Mouse (Mus musculus): ENCODE data around the gene Rpa1. TPM values are rescaled to one million over a fixed set of nuclear protein-coding genes. Genes with fewer than 3 reads are reported as not detected.

Gene Rpa1
- polyA plus RNA-seq, 1 experiment, result 104 TPM

GRCm38 (mm10) chr11:75347188-75347585, 937 bp downstream of the Rpa1 start:
- Histone ChIP-seq H3K4me1 (ENCODE audit: control insufficient read depth, insufficient read depth, low read length) (no peaks in the 10 kb centered on the region), H3K4me3 (ENCODE audit: insufficient read depth, low read length) (peak overlapping the region; percentile 85), H3K27ac (ENCODE audit: insufficient read depth, low read length) (no peak overlapping the region)
- TF ChIP-seq CTCF (IDR thresholded peaks at IDR 0.05; ENCODE audit: borderline replicate concordance, insufficient read depth, low read length) (no peak), POLR2A (IDR thresholded peaks at IDR 0.05; ENCODE audit: low read depth, low read length) (no peak)

GRCm38 (mm10) chr11:75346556-75347187, 1.5 kb downstream of the Rpa1 start:
- H3K4me1 ChIP-seq (ENCODE audit: control insufficient read depth, insufficient read depth, low read length), result no peaks in the 10 kb centered on the region
- peak overlapping the region; percentile 22; the same call in 1 of the 2 replicates for H3K4me3 ChIP-seq (ENCODE audit: insufficient read depth, low read length)
- no peak for TF ChIP-seq POLR2A (IDR thresholded peaks at IDR 0.05; ENCODE audit: low read depth, low read length)
- no peak for TF ChIP-seq CTCF (IDR thresholded peaks at IDR 0.05; ENCODE audit: borderline replicate concordance, insufficient read depth, low read length)
- no peak overlapping the region for H3K27ac ChIP-seq (ENCODE audit: insufficient read depth, low read length)

- Histone ChIP-seq H3K4me1 (ENCODE audit: control insufficient read depth, insufficient read depth, low read length) (no peaks in the 10 kb centered on the region), H3K27ac (ENCODE audit: insufficient read depth, low read length) (no peak overlapping the region), H3K4me3 (ENCODE audit: insufficient read depth, low read length) (no peak overlapping the region)
- TF ChIP-seq POLR2A (IDR thresholded peaks at IDR 0.05; ENCODE audit: low read depth, low read length), result no peak
- TF ChIP-seq CTCF (IDR thresholded peaks at IDR 0.05; ENCODE audit: borderline replicate concordance, insufficient read depth, low read length), result no peak
Measured at GRCm38 (mm10) chr11:75344716-75345115, 3.4 kb downstream of the Rpa1 start.

GRCm38 (mm10) chr11:75344163-75344562, 4.0 kb downstream of the Rpa1 start:
- Histone ChIP-seq H3K4me3 (ENCODE audit: insufficient read depth, low read length) (no peak overlapping the region), H3K4me1 (ENCODE audit: control insufficient read depth, insufficient read depth, low read length) (no peaks in the 10 kb centered on the region), H3K27ac (ENCODE audit: insufficient read depth, low read length) (no peak overlapping the region)
- TF ChIP-seq CTCF (IDR thresholded peaks at IDR 0.05; ENCODE audit: borderline replicate concordance, insufficient read depth, low read length) (no peak), POLR2A (IDR thresholded peaks at IDR 0.05; ENCODE audit: low read depth, low read length) (no peak)

GRCm38 (mm10) chr11:75343096-75343495, 5.0 kb downstream of the Rpa1 start:
- Histone ChIP-seq H3K4me1 (ENCODE audit: control insufficient read depth, insufficient read depth, low read length) (no peaks in the 10 kb centered on the region), H3K27ac (ENCODE audit: insufficient read depth, low read length) (no peak overlapping the region), H3K4me3 (ENCODE audit: insufficient read depth, low read length) (no peak overlapping the region)
- TF ChIP-seq CTCF (IDR thresholded peaks at IDR 0.05; ENCODE audit: borderline replicate concordance, insufficient read depth, low read length), result no peak
- TF ChIP-seq POLR2A (IDR thresholded peaks at IDR 0.05; ENCODE audit: low read depth, low read length), result no peak

- no peak overlapping the region for H3K4me3 ChIP-seq (ENCODE audit: insufficient read depth, low read length)
- TF ChIP-seq POLR2A (IDR thresholded peaks at IDR 0.05; ENCODE audit: low read depth, low read length) (no peak), CTCF (IDR thresholded peaks at IDR 0.05; ENCODE audit: borderline replicate concordance, insufficient read depth, low read length) (no peak)
Measured at GRCm38 (mm10) chr11:75340698-75341345, 7.3 kb downstream of the Rpa1 start.

GRCm38 (mm10) chr11:75340076-75340475, 8.0 kb downstream of the Rpa1 start:
- Histone ChIP-seq H3K4me3 (ENCODE audit: insufficient read depth, low read length) (no peak overlapping the region), H3K27ac (ENCODE audit: insufficient read depth, low read length) (no peak overlapping the region), H3K4me1 (ENCODE audit: control insufficient read depth, insufficient read depth, low read length) (no peaks in the 10 kb centered on the region)
- TF ChIP-seq CTCF (IDR thresholded peaks at IDR 0.05; ENCODE audit: borderline replicate concordance, insufficient read depth, low read length) (no peak), POLR2A (IDR thresholded peaks at IDR 0.05; ENCODE audit: low read depth, low read length) (no peak)

More at GRCm38 (mm10) chr11:75340698-75341345, 7.3 kb downstream of the Rpa1 start:
- Histone ChIP-seq H3K4me1 (ENCODE audit: control insufficient read depth, insufficient read depth, low read length) (no peaks in the 10 kb centered on the region), H3K27ac (ENCODE audit: insufficient read depth, low read length) (no peak overlapping the region)

- TF ChIP-seq POLR2A (IDR thresholded peaks at IDR 0.05; ENCODE audit: low read depth, low read length), result no peak
- no peak for TF ChIP-seq CTCF (IDR thresholded peaks at IDR 0.05; ENCODE audit: borderline replicate concordance, insufficient read depth, low read length)
- Histone ChIP-seq H3K4me1 (ENCODE audit: control insufficient read depth, insufficient read depth, low read length) (no peaks in the 10 kb centered on the region), H3K27ac (ENCODE audit: insufficient read depth, low read length) (no peak overlapping the region), H3K4me3 (ENCODE audit: insufficient read depth, low read length) (no peak overlapping the region)
Measured at GRCm38 (mm10) chr11:75337246-75337645, 10.9 kb downstream of the Rpa1 start.

- TF ChIP-seq POLR2A (IDR thresholded peaks at IDR 0.05; ENCODE audit: low read depth, low read length), result no peak
- no peak for TF ChIP-seq CTCF (IDR thresholded peaks at IDR 0.05; ENCODE audit: borderline replicate concordance, insufficient read depth, low read length)
- Histone ChIP-seq H3K27ac (ENCODE audit: insufficient read depth, low read length) (no peak overlapping the region), H3K4me3 (ENCODE audit: insufficient read depth, low read length) (no peak overlapping the region), H3K4me1 (ENCODE audit: control insufficient read depth, insufficient read depth, low read length) (no peaks in the 10 kb centered on the region)
Measured at GRCm38 (mm10) chr11:75336676-75337075, 11.4 kb downstream of the Rpa1 start.

- Histone ChIP-seq H3K4me1 (ENCODE audit: control insufficient read depth, insufficient read depth, low read length) (peaks cover 2% of the 10 kb centered on the region; the same call in 1 of the 2 replicates), H3K4me3 (ENCODE audit: insufficient read depth, low read length) (no peak overlapping the region), H3K27ac (ENCODE audit: insufficient read depth, low read length) (no peak overlapping the region)
- no peak for TF ChIP-seq CTCF (IDR thresholded peaks at IDR 0.05; ENCODE audit: borderline replicate concordance, insufficient read depth, low read length)
- no peak for TF ChIP-seq POLR2A (IDR thresholded peaks at IDR 0.05; ENCODE audit: low read depth, low read length)
Measured at GRCm38 (mm10) chr11:75325969-75326311, 22.2 kb downstream of the Rpa1 start.
